In the genomic region with DNA sequence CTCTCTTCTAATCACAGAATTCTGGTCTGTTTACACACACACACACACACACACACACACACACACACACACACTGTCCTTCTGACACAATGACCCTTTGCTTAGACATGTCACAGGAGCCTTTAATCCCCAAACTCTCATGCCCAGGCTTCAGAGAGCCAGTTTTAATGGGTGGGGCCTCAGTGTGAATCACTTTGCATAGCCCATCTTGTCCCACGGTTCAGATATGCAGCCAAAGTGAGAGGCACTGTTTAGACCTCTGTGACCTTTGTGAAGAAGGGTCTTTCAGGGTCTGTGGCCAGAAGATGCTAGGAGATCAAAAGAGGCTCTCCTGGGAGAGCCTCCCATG, we compare ENCODE assay signal across 13 mouse cellular contexts.
A peak's percentile ranks its signal among the peaks of the same experiment; 100 is the strongest.
DNase-seq lines count a peak whose midpoint lies in the region; ATAC-seq and TF ChIP-seq lines count a peak whose summit lies in the region.
"Had no signal": no experiment of that assay in that cellular context is flagged by ENCODE, and none has a peak within 500 bp of the region (broad histone marks: within the 10 kb centered on the region; RNA-seq: fewer than 3 reads in every experiment).

No protein-coding gene starts in this region.

- no peak for DNase-seq in forebrain, postnatal 0 days
- DNase-seq in intestine, embryonic 14.5 days (ENCODE audit: low spot score) = no peak
- DNase-seq in adrenal gland, postnatal 4 days (ENCODE audit: low spot score in 2 of 2) = no peak
- DNase-seq in frontal cortex, postnatal 14 days (ENCODE audit: low spot score in 2 of 2) = no peak
- DNase-seq: adrenal gland, postnatal 25 days; spleen, adult 18-20 months; thymus, adult 2 months had no signal

- WGBS in forebrain, embryonic 12.5 days = 15% methylated on average over 1 of the region's 1 CpGs
- WGBS in forebrain, postnatal 0 days = 31% methylated on average over 1 of the region's 1 CpGs
- WGBS in intestine, embryonic 14.5 days = 19% methylated on average over 1 of the region's 1 CpGs
- WGBS in intestine, embryonic 15.5 days = 15% methylated on average over 1 of the region's 1 CpGs
- 27% methylated on average over 1 of the region's 1 CpGs for WGBS in neural tube, embryonic 13.5 days
- WGBS in neural tube, embryonic 15.5 days = 29% methylated on average over 1 of the region's 1 CpGs

- H3K9ac ChIP-seq in forebrain, embryonic 12.5 days = 0 out of 2 replicates have a peak overlapping the region, but pooled peaks have one; percentile 12
- H3K9ac ChIP-seq in forebrain, postnatal 0 days = no peak overlapping the region
- no peak overlapping the region for H3K9ac ChIP-seq in intestine, embryonic 14.5 days (ENCODE audit: low read length)
- no peak overlapping the region for H3K9ac ChIP-seq in intestine, embryonic 15.5 days
- H3K9ac ChIP-seq in neural tube, embryonic 13.5 days = 0 out of 2 replicates have a peak overlapping the region, but pooled peaks have one; percentile 8
- H3K9ac ChIP-seq in neural tube, embryonic 15.5 days (replicated peaks) = no peak overlapping the region; the same call in 1 of the 2 replicates
- H3K9ac ChIP-seq: liver, postnatal 0 days; midbrain, embryonic 13.5 days had no signal

- H3K4me1 ChIP-seq in forebrain, embryonic 12.5 days = peaks cover 67% of the 10 kb centered on the region
- H3K4me1 ChIP-seq in forebrain, postnatal 0 days (ENCODE audit: insufficient read depth) = peaks cover 7% of the 10 kb centered on the region; the same call in 1 of the 2 replicates
- H3K4me1 ChIP-seq in intestine, embryonic 14.5 days (replicated peaks; ENCODE audit: control insufficient read depth, insufficient read depth, low read length) = peaks cover 63% of the 10 kb centered on the region
- peaks cover 82% of the 10 kb centered on the region for H3K4me1 ChIP-seq in intestine, embryonic 15.5 days (replicated peaks)
- peaks cover 85% of the 10 kb centered on the region for H3K4me1 ChIP-seq in neural tube, embryonic 13.5 days (replicated peaks)
- peaks cover 62% of the 10 kb centered on the region for H3K4me1 ChIP-seq in neural tube, embryonic 15.5 days

- H3K4me2 ChIP-seq in forebrain, embryonic 12.5 days = no peak overlapping the region
- H3K4me2 ChIP-seq in forebrain, postnatal 0 days (ENCODE audit: low read depth) = no peak overlapping the region
- no peak overlapping the region for H3K4me2 ChIP-seq in intestine, embryonic 14.5 days (ENCODE audit: low read length)
- H3K4me2 ChIP-seq in intestine, embryonic 15.5 days (replicated peaks) = no peak overlapping the region
- no peak overlapping the region for H3K4me2 ChIP-seq in neural tube, embryonic 13.5 days
- H3K4me2 ChIP-seq in neural tube, embryonic 15.5 days = no peak overlapping the region
- H3K4me2 ChIP-seq: midbrain, embryonic 13.5 days had no signal

- no peaks in the 10 kb centered on the region for H3K9me3 ChIP-seq in forebrain, embryonic 12.5 days
- H3K9me3 ChIP-seq in forebrain, postnatal 0 days (ENCODE audit: low read length) = no peaks in the 10 kb centered on the region
- no peaks in the 10 kb centered on the region for H3K9me3 ChIP-seq in intestine, embryonic 14.5 days (ENCODE audit: control insufficient read depth, low read length)
- H3K9me3 ChIP-seq in intestine, embryonic 15.5 days = no peaks in the 10 kb centered on the region
- no peaks in the 10 kb centered on the region for H3K9me3 ChIP-seq in neural tube, embryonic 13.5 days
- no peaks in the 10 kb centered on the region for H3K9me3 ChIP-seq in neural tube, embryonic 15.5 days (replicated peaks)
- H3K9me3 ChIP-seq: midbrain, embryonic 13.5 days had no signal

- H3K4me3 ChIP-seq in forebrain, embryonic 12.5 days (replicated peaks) = no peak overlapping the region
- H3K4me3 ChIP-seq in forebrain, postnatal 0 days (ENCODE audit: low read depth, low read length) = no peak overlapping the region
- H3K4me3 ChIP-seq in intestine, embryonic 14.5 days (ENCODE audit: low read depth, low read length) = no peak overlapping the region
- no peak overlapping the region for H3K4me3 ChIP-seq in intestine, embryonic 15.5 days (replicated peaks)
- no peak overlapping the region for H3K4me3 ChIP-seq in neural tube, embryonic 13.5 days
- no peak overlapping the region for H3K4me3 ChIP-seq in neural tube, embryonic 15.5 days (replicated peaks)
- H3K4me3 ChIP-seq: midbrain, embryonic 13.5 days had no signal

- no peaks in the 10 kb centered on the region for H3K36me3 ChIP-seq in forebrain, embryonic 12.5 days (replicated peaks)
- H3K36me3 ChIP-seq in forebrain, postnatal 0 days (ENCODE audit: insufficient read depth) = no peaks in the 10 kb centered on the region
- H3K36me3 ChIP-seq in intestine, embryonic 14.5 days (ENCODE audit: control insufficient read depth, insufficient read depth, low read length) = no peaks in the 10 kb centered on the region
- H3K36me3 ChIP-seq in intestine, embryonic 15.5 days = no peaks in the 10 kb centered on the region
- no peaks in the 10 kb centered on the region for H3K36me3 ChIP-seq in neural tube, embryonic 13.5 days
- no peaks in the 10 kb centered on the region for H3K36me3 ChIP-seq in neural tube, embryonic 15.5 days
- H3K36me3 ChIP-seq: midbrain, embryonic 13.5 days had no signal

- ATAC-seq in forebrain, embryonic 12.5 days (ENCODE audit: low FRiP score) = no peak
- ATAC-seq in forebrain, postnatal 0 days = no peak
- ATAC-seq in intestine, embryonic 14.5 days (replicated peaks; ENCODE audit: low FRiP score, low TSS enrichment, low read depth) = no peak
- ATAC-seq in intestine, embryonic 15.5 days = no peak
- no peak for ATAC-seq in neural tube, embryonic 13.5 days (ENCODE audit: low read depth)
- no peak for ATAC-seq in neural tube, embryonic 15.5 days (ENCODE audit: low FRiP score)
- ATAC-seq: midbrain, embryonic 13.5 days had no signal

- TF ChIP-seq CTCF in forebrain, postnatal 0 days (IDR thresholded peaks at IDR 0.05; ENCODE audit: low read depth) = no peak

- peaks cover 17% of the 10 kb centered on the region; the same call in 1 of the 2 replicates for H3K27me3 ChIP-seq in forebrain, embryonic 12.5 days
- 0 out of 2 replicates have a peak, but pooled peaks cover 4% of the 10 kb centered on the region for H3K27me3 ChIP-seq in forebrain, postnatal 0 days (ENCODE audit: insufficient read depth, low read length)
- no peaks in the 10 kb centered on the region for H3K27me3 ChIP-seq in intestine, embryonic 14.5 days (replicated peaks; ENCODE audit: control insufficient read depth, insufficient read depth, low read length)
- H3K27me3 ChIP-seq in intestine, embryonic 15.5 days (replicated peaks) = no peaks in the 10 kb centered on the region
- H3K27me3 ChIP-seq in neural tube, embryonic 13.5 days = 0 out of 2 replicates have a peak, but pooled peaks cover 11% of the 10 kb centered on the region
- H3K27me3 ChIP-seq in neural tube, embryonic 15.5 days (replicated peaks) = peaks cover 14% of the 10 kb centered on the region

- no peak overlapping the region for H3K27ac ChIP-seq in forebrain, embryonic 12.5 days
- H3K27ac ChIP-seq in forebrain, postnatal 0 days (ENCODE audit: low read depth, low read length) = no peak overlapping the region
- peak overlapping the region; percentile 96; the same call in 1 of the 2 replicates for H3K27ac ChIP-seq in intestine, embryonic 14.5 days (ENCODE audit: low read depth)
- no peak overlapping the region for H3K27ac ChIP-seq in intestine, embryonic 15.5 days
- no peak overlapping the region for H3K27ac ChIP-seq in neural tube, embryonic 13.5 days (replicated peaks)
- H3K27ac ChIP-seq in neural tube, embryonic 15.5 days (replicated peaks) = no peak overlapping the region
- H3K27ac ChIP-seq: midbrain, embryonic 13.5 days had no signal

Comparison
In these comparisons a context has a peak if more than half of its experiments do, and no peak if none do; other contexts are left out.
1. H3K9ac ChIP-seq: peak in forebrain, embryonic 12.5 days (single experiment) and neural tube, embryonic 13.5 days (single experiment); none in forebrain, postnatal 0 days (single experiment), intestine, embryonic 14.5 days (single experiment), intestine, embryonic 15.5 days (single experiment) and neural tube, embryonic 15.5 days (single experiment).